Mouse (Mus musculus): ENCODE measurements around the gene Kcnj15. TPM values are rescaled to one million over a fixed set of nuclear protein-coding genes. Genes with fewer than 3 reads are reported as not detected.

The Kcnj15 gene
- 3.3 TPM in 2 replicates for polyA plus RNA-seq (2015; fragmentation: Nextera tagmentation; extraction: Ambion mirVana)

DNA sequence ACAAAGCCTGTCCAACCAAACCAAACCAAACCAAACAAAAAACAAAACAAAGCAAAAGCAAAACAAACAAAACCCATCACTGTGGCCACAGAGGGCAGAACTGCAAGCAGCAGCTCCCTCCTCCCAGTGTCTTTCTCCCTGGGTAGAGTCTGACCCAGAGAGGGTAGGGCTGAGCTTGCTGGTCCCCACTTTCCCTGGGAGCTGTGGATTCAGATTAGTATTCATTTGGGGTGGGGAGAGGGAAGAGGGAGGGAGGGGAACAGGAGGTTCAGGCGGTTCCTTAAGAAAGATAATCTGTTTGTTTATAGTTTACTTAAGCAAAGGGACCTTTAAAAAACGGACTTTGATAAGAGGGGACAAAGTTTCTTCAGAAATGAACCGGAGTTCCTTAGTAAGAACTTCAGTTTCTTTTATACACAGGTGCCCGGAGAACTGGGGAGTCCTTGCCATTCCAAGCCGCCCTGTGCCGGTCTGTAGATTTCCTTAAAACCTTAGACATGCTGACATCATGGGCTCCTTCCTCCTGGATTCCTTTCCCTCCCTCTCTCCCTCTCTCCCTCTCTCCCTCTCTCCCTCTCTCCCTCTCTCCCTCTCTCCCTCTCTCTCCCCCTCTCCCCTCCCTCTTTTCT is at the start of gene Kcnj15:
TSS of gene Kcnj15 (plus strand) at position 293 of the 629 bp plus-strand sequence.
- H3K36me3 ChIP-seq = no peaks in the 10 kb centered on the region
- no peak within 1 kb of the TSS for H3K9ac ChIP-seq
- WGBS = 11% methylated on average over 6 of the region's 6 CpGs
- peak within 1 kb of the TSS; percentile 1; the same call in 1 of the 2 replicates for H3K4me2 ChIP-seq
- H3K4me3 ChIP-seq (replicated peaks) = peak within 1 kb of the TSS; percentile 25
- no peaks in the 10 kb centered on the region for H3K4me1 ChIP-seq
- H3K27ac ChIP-seq = peak within 1 kb of the TSS; percentile 52; the same call in 1 of the 2 replicates
- no peaks in the 10 kb centered on the region for H3K9me3 ChIP-seq
- no peak for ATAC-seq (ENCODE audit: insufficient read depth, low FRiP score, low read depth)
- H3K27me3 ChIP-seq (replicated peaks) = no peaks in the 10 kb centered on the region

- Histone ChIP-seq H3K27me3 (replicated peaks) (no peaks in the 10 kb centered on the region), H3K36me3 (no peaks in the 10 kb centered on the region), H3K9ac (no peak overlapping the region), H3K4me3 (replicated peaks) (no peak overlapping the region), H3K4me1 (no peaks in the 10 kb centered on the region), H3K27ac (no peak overlapping the region), H3K9me3 (no peaks in the 10 kb centered on the region), H3K4me2 (no peak overlapping the region)
- 57% methylated on average over 7 of the region's 7 CpGs for WGBS
- peak; percentile 89 for ATAC-seq (ENCODE audit: insufficient read depth, low FRiP score, low read depth)
Observed at GRCm38 (mm10) chr16:95208243-95208642, 49.1 kb upstream of the Kcnj15 start.

DNA sequence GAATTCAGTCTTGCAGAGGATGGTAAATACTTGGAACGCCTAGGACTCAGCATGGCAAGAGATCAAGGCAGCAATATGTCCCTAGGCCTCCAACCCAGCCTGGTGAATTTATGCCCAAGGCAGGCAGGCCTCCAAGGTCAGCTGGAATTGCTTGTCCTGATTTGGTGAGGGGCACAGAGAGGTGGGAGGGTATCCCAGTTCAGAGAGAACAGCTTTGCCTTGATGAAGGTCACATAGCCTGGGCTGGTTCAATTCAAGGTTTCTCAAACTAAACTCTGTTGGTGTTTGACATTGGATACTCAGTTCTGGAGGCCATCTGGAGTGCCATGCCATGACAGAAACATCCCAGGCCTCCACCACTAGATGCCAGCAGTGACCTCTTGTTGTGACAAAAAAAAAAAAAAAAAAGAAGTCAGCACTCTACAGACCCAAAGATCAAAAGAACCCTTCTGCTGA is 48.3 kb upstream of the Kcnj15 start:
- Histone ChIP-seq H3K9ac (no peak overlapping the region), H3K36me3 (no peaks in the 10 kb centered on the region), H3K27ac (peak overlapping the region; percentile 77), H3K4me1 (no peaks in the 10 kb centered on the region), H3K4me2 (no peak overlapping the region), H3K27me3 (replicated peaks) (no peaks in the 10 kb centered on the region), H3K9me3 (no peaks in the 10 kb centered on the region), H3K4me3 (replicated peaks) (no peak overlapping the region)
- ATAC-seq (ENCODE audit: insufficient read depth, low FRiP score, low read depth) = no peak
- WGBS = 45% methylated on average over 1 of the region's 1 CpGs

- Histone ChIP-seq H3K27ac (no peak overlapping the region), H3K27me3 (replicated peaks) (no peaks in the 10 kb centered on the region), H3K4me1 (no peaks in the 10 kb centered on the region), H3K4me2 (no peak overlapping the region), H3K9me3 (no peaks in the 10 kb centered on the region), H3K9ac (no peak overlapping the region), H3K4me3 (replicated peaks) (no peak overlapping the region), H3K36me3 (no peaks in the 10 kb centered on the region)
- no peak for ATAC-seq (ENCODE audit: insufficient read depth, low FRiP score, low read depth)
- 53% methylated on average over 7 of the region's 7 CpGs for WGBS
Observed at GRCm38 (mm10) chr16:95214251-95215197, 42.8 kb upstream of the Kcnj15 start.

GRCm38 (mm10) chr16:95215782-95216181 is 41.6 kb upstream of the Kcnj15 start:
- Histone ChIP-seq H3K4me3 (replicated peaks) (no peak overlapping the region), H3K4me2 (no peak overlapping the region), H3K4me1 (no peaks in the 10 kb centered on the region), H3K36me3 (no peaks in the 10 kb centered on the region), H3K27ac (no peak overlapping the region), H3K27me3 (replicated peaks) (no peaks in the 10 kb centered on the region), H3K9ac (no peak overlapping the region), H3K9me3 (no peaks in the 10 kb centered on the region)
- WGBS = 78% methylated on average over 9 of the region's 9 CpGs
- ATAC-seq (ENCODE audit: insufficient read depth, low FRiP score, low read depth) = no peak

- no peaks in the 10 kb centered on the region for H3K36me3 ChIP-seq
- H3K9ac ChIP-seq = no peak overlapping the region
- H3K27me3 ChIP-seq (replicated peaks) = no peaks in the 10 kb centered on the region
- no peak overlapping the region for H3K4me2 ChIP-seq
- no peak overlapping the region for H3K27ac ChIP-seq
- H3K9me3 ChIP-seq = no peaks in the 10 kb centered on the region
- WGBS = 90% methylated on average over 7 of the region's 7 CpGs
- H3K4me3 ChIP-seq (replicated peaks) = no peak overlapping the region
- no peaks in the 10 kb centered on the region; the same call in 1 of the 2 replicates for H3K4me1 ChIP-seq
- ATAC-seq (ENCODE audit: insufficient read depth, low FRiP score, low read depth) = no peak
Observed at GRCm38 (mm10) chr16:95216346-95216745, 41.0 kb upstream of the Kcnj15 start.

DNA sequence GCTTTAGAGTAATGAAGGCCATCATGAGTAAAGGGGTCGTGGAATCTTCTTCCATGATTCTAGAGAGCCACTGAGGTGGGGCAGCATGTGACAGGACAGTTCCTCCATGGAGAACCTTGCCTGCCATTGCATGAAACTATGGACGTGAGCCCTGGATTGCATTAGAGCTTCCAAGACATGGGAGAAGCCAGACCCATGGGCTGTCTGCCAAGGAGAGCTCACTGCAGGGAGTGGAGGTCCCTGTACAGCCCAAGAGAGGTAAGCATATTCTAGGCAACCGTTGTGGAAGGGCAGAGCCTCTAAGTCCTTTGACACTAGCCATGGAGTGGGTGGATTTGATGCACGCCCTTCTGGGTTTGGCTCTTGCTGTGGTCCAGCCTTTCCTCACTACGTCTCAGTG is 40.5 kb upstream of the Kcnj15 start:
- ATAC-seq (ENCODE audit: insufficient read depth, low FRiP score, low read depth) = no peak
- H3K27ac ChIP-seq = no peak overlapping the region
- H3K9me3 ChIP-seq = no peaks in the 10 kb centered on the region
- H3K27me3 ChIP-seq (replicated peaks) = no peaks in the 10 kb centered on the region
- H3K36me3 ChIP-seq = no peaks in the 10 kb centered on the region
- H3K4me1 ChIP-seq = no peaks in the 10 kb centered on the region; the same call in 1 of the 2 replicates
- 67% methylated on average over 5 of the region's 5 CpGs for WGBS
- H3K9ac ChIP-seq = no peak overlapping the region
- no peak overlapping the region for H3K4me3 ChIP-seq (replicated peaks)
- H3K4me2 ChIP-seq = no peak overlapping the region

- H3K27me3 ChIP-seq (replicated peaks) = no peaks in the 10 kb centered on the region
- H3K27ac ChIP-seq = no peak overlapping the region
- no peaks in the 10 kb centered on the region for H3K9me3 ChIP-seq
- no peak overlapping the region for H3K9ac ChIP-seq
- H3K36me3 ChIP-seq = no peaks in the 10 kb centered on the region
- H3K4me1 ChIP-seq = no peaks in the 10 kb centered on the region; the same call in 1 of the 2 replicates
- no peak overlapping the region for H3K4me2 ChIP-seq
- WGBS = 57% methylated on average over 5 of the region's 5 CpGs
- no peak overlapping the region for H3K4me3 ChIP-seq (replicated peaks)
- ATAC-seq (ENCODE audit: insufficient read depth, low FRiP score, low read depth) = no peak
Observed at GRCm38 (mm10) chr16:95218783-95219182, 38.6 kb upstream of the Kcnj15 start.

- Histone ChIP-seq H3K9me3 (no peaks in the 10 kb centered on the region), H3K27me3 (replicated peaks) (no peaks in the 10 kb centered on the region), H3K36me3 (no peaks in the 10 kb centered on the region), H3K27ac (no peak overlapping the region), H3K4me1 (no peaks in the 10 kb centered on the region; the same call in 1 of the 2 replicates), H3K4me3 (replicated peaks) (no peak overlapping the region), H3K4me2 (no peak overlapping the region), H3K9ac (no peak overlapping the region)
- 46% methylated on average over 2 of the region's 2 CpGs for WGBS
- no peak for ATAC-seq (ENCODE audit: insufficient read depth, low FRiP score, low read depth)
Observed at GRCm38 (mm10) chr16:95219459-95219858, 37.9 kb upstream of the Kcnj15 start.

DNA sequence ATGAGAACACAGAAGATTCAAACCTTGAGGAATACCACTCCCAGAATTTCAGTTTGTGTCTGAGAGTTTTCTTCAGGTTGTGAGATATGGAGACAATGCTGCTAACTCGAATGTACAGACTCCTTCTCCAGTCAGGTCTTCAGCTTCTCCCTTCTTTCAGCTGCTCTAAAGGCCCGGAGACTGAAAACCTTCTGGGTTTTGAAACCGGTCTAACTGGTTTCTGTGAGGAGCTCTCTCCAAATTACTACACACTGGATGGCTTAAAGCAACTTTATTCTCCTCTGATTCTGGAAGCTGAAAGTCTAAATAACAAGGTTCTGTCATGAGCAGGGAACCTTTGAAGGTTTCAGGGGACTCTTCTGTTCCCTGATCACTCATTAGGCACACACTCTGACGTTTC is 36.3 kb upstream of the Kcnj15 start:
- 0 out of 2 replicates have a peak, but pooled peaks have one; percentile 55 for ATAC-seq (ENCODE audit: insufficient read depth, low FRiP score, low read depth)
- Histone ChIP-seq H3K27me3 (replicated peaks) (no peaks in the 10 kb centered on the region), H3K9ac (no peak overlapping the region), H3K9me3 (no peaks in the 10 kb centered on the region), H3K4me1 (no peaks in the 10 kb centered on the region; the same call in 1 of the 2 replicates), H3K4me2 (no peak overlapping the region), H3K4me3 (replicated peaks) (no peak overlapping the region), H3K36me3 (no peaks in the 10 kb centered on the region), H3K27ac (peak overlapping the region; percentile 75)
- WGBS = 53% methylated on average over 4 of the region's 4 CpGs

DNA sequence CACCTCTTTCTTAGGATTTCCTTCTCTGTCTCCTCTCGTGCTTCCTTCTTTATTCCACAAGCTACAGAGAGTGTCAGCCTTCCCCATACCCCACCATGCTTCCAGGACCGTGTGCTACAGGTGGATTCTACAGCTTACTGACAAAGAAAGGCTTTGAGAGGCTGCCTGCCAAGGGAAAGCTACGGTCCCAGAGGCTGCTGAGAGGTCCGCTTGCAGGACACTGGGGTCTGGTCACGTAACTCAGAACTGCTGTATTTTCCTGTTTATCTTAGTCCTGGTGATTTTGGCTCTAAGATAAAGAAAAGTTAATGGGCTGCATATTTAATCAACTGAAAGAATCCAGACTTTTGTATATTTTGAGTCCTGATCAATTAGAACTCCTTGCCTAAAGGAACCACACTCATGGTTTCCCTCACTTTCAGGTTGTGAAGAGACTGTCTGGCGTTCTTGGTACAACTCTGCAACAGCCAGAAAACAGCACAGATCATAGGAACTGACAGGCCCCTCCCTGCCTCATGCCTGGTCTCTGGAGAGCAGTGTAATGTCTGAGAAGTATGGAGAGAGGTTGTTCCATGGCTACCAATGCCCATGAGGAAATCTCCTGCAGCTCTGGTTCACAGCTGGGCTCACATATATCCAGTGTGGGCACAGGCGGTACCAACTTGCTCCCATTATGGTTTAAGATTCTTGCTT is 35.2 kb upstream of the Kcnj15 start:
- Histone ChIP-seq H3K36me3 (no peaks in the 10 kb centered on the region), H3K27ac (peak overlapping the region; percentile 75)
- no peak for ATAC-seq (ENCODE audit: insufficient read depth, low FRiP score, low read depth)

More for the DNA sequence above, 35.2 kb upstream of the Kcnj15 start:
- H3K4me3 ChIP-seq (replicated peaks) = no peak overlapping the region
- no peaks in the 10 kb centered on the region for H3K9me3 ChIP-seq
- H3K27me3 ChIP-seq (replicated peaks) = no peaks in the 10 kb centered on the region
- H3K4me1 ChIP-seq = no peaks in the 10 kb centered on the region; the same call in 1 of the 2 replicates
- whole genome bisulfite sequencing = 44% methylated on average over 7 of the region's 7 CpGs
- no peak overlapping the region for H3K4me2 ChIP-seq
- no peak overlapping the region for H3K9ac ChIP-seq

Measured in stomach, embryonic 15.5 days (tissue).